Mouse (Mus musculus): ENCODE data around the gene Atg101. TPM values are rescaled to one million over a fixed set of nuclear protein-coding genes. Genes with fewer than 3 reads are reported as not detected.

The Atg101 gene
- polyA plus RNA-seq, 1 experiment from 2014 or later: 87.0 TPM

DNA sequence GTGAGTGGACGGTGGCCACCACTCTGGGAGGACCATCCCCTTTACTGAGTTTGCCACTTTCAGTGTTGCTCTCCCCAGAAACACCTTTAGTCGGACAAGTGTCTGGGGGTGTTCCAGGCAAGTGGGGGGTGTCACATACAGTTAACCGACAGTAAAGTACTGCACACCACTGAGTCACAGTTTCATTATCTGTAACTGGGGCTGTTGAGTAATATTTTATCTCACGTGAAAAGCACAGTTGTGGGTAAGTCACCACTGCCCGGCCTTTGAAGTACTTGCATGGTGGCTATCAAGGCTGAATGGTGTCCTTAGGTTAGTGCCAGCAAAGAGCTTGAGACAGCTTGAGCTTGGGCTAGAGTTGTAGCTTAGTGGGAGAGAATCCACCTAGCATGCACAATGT, 1.6 kb upstream of the Atg101 start:
- no peak overlapping the region for H3K9ac ChIP-seq (replicated peaks; ENCODE audit: low read length)
- H3K27ac ChIP-seq (ENCODE audit: low read length): no peak overlapping the region
- no peaks in the 10 kb centered on the region for H3K9me3 ChIP-seq (ENCODE audit: low read length)
- WGBS: 81% methylated on average over 5 of the region's 5 CpGs
- H3K4me1 ChIP-seq (ENCODE audit: insufficient read depth, low read length): peaks cover 23% of the 10 kb centered on the region
- ATAC-seq (ENCODE audit: low FRiP score, low TSS enrichment): no peak
- no peak overlapping the region for H3K4me2 ChIP-seq (replicated peaks; ENCODE audit: low read depth, low read length)
- H3K27me3 ChIP-seq (ENCODE audit: insufficient read depth, low read length): no peaks in the 10 kb centered on the region
- H3K4me3 ChIP-seq (ENCODE audit: low read length): no peak overlapping the region
- peaks cover 6% of the 10 kb centered on the region for H3K36me3 ChIP-seq (ENCODE audit: insufficient read depth, low read length)

DNA sequence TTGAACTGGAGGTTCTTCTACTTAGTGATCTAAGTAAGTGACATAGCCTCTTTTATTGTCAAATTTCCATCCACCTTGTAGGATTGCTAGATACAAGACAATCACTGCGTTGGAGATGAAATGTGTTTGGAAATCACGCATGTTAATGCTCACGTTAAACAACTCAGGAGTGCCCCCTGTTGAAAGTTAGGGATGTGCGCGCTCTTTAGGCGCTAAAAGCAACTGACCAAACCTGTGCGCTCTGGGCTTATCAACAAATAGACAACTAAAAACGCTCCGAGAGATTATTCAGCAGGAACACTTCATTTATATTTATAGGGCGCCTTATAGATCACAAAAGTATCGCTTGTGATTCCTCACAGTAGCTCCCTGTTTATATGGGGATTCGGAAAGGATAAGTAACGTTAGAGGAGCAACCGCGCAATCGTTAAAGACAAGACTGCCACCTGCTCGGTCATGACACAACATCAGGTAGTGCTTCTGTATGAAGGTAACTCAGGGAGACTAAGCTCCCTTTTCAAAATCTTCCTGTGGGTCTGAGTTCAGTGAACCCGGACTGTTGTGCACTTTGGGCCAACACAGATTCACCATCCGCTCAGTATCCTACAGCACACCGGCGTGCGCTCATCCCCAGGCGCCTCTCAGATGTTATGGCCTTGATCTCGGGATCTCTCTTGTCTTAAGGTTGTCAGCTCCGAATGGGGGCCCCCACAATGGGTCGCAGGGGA, 725 bp upstream of the Atg101 start:
- Histone ChIP-seq H3K9ac (replicated peaks; ENCODE audit: low read length) (peak overlapping the region; percentile 94), H3K27ac (ENCODE audit: low read length) (peak overlapping the region; percentile 59; the same call in 1 of the 2 replicates), H3K4me1 (ENCODE audit: insufficient read depth, low read length) (peaks cover 21% of the 10 kb centered on the region), H3K27me3 (ENCODE audit: insufficient read depth, low read length) (no peaks in the 10 kb centered on the region), H3K36me3 (ENCODE audit: insufficient read depth, low read length) (peaks cover 12% of the 10 kb centered on the region), H3K9me3 (ENCODE audit: low read length) (no peaks in the 10 kb centered on the region), H3K4me2 (replicated peaks; ENCODE audit: low read depth, low read length) (peak overlapping the region; percentile 92), H3K4me3 (ENCODE audit: low read length) (peak overlapping the region; percentile 79)
- ATAC-seq (ENCODE audit: low FRiP score, low TSS enrichment): peak; percentile 28
- under 1% methylated on average over 26 of the region's 26 CpGs for WGBS

DNA sequence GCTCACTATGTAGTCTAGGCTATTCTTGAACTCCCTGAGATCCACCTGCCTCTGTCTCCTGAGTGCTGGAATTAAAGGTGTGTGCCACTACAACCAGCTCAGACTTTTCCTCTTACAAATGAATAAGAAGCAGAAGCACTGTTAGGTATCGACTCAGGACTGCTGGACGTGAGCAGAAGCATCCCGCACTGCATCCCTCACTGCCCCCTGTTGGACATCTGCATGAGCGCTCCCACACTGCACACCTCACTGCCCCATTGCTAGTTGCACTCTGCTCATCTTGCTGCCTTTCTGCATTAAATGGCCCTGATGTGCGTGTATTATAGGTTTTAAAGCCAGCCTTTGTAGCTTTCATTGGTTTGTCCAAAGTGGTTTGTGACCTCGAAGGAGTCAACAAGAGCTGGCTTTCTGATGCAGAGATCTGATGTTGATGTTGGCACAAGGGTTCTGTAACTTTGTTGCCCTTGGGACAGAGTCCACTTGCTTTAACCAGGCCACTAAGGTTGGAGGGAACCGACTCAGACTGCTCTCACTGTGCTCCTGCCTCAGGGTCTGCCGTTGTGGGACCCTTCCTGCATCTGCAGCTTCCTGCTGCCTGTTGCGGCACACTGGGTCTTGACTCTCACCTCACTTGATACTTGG, 2.2 kb downstream of the Atg101 start:
- H3K9me3 ChIP-seq (ENCODE audit: low read length): no peaks in the 10 kb centered on the region
- 72% methylated on average over 9 of the region's 9 CpGs for WGBS
- H3K4me1 ChIP-seq (ENCODE audit: insufficient read depth, low read length): peaks cover 16% of the 10 kb centered on the region
- no peak overlapping the region for H3K27ac ChIP-seq (ENCODE audit: low read length)
- ATAC-seq (ENCODE audit: low FRiP score, low TSS enrichment): no peak
- peaks cover 41% of the 10 kb centered on the region for H3K36me3 ChIP-seq (ENCODE audit: insufficient read depth, low read length)
- H3K4me2 ChIP-seq (replicated peaks; ENCODE audit: low read depth, low read length): no peak overlapping the region
- H3K4me3 ChIP-seq (ENCODE audit: low read length): no peak overlapping the region
- no peak overlapping the region for H3K9ac ChIP-seq (replicated peaks; ENCODE audit: low read length)
- no peaks in the 10 kb centered on the region for H3K27me3 ChIP-seq (ENCODE audit: insufficient read depth, low read length)

DNA sequence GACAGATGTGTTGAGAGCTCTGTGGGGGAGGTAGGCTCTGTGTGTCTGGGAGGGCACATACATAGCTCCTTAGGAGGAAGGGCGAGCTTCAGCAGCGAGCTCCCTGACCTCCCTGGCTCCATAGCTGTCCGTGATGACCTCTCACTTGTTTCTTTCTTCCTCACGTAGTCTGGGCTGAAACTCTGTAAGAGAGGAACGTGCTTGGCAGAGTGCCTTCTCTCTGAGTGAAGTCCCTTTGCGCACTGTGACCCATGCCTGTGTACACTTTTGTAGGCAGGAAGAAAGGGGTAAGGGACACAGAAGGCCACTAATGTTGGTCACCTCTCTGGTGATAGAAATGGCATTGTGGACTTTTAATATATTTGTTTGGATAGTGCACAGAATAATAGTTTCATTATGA, 3.3 kb downstream of the Atg101 start:
- Histone ChIP-seq H3K9me3 (ENCODE audit: low read length) (no peaks in the 10 kb centered on the region), H3K27me3 (ENCODE audit: insufficient read depth, low read length) (no peaks in the 10 kb centered on the region), H3K9ac (replicated peaks; ENCODE audit: low read length) (no peak overlapping the region), H3K4me3 (ENCODE audit: low read length) (no peak overlapping the region), H3K4me2 (replicated peaks; ENCODE audit: low read depth, low read length) (no peak overlapping the region), H3K27ac (ENCODE audit: low read length) (no peak overlapping the region), H3K4me1 (ENCODE audit: insufficient read depth, low read length) (peaks cover 16% of the 10 kb centered on the region), H3K36me3 (ENCODE audit: insufficient read depth, low read length) (peaks cover 48% of the 10 kb centered on the region)
- 82% methylated on average over 6 of the region's 6 CpGs for WGBS
- ATAC-seq (ENCODE audit: low FRiP score, low TSS enrichment): no peak

DNA sequence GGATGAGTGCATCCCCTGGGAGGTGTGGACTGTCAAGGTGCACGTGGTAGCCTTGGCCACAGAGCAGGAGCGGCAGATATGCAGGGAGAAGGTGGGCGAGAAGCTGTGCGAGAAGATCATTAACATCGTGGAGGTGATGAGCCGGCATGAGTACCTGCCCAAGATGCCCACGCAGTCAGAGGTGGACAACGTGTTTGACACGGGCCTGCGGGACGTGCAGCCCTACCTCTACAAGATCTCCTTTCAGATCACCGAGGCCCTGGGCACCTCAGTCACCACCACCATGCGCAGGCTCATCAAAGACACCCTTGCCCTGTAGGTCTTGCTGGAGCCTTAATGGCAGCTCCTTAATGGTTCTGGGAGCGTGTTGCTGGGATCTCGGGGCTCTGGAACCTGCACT, 6.3 kb downstream of the Atg101 start:
- Histone ChIP-seq H3K36me3 (ENCODE audit: insufficient read depth, low read length) (peaks cover 48% of the 10 kb centered on the region), H3K9me3 (ENCODE audit: low read length) (no peaks in the 10 kb centered on the region), H3K4me2 (replicated peaks; ENCODE audit: low read depth, low read length) (no peak overlapping the region), H3K27ac (ENCODE audit: low read length) (no peak overlapping the region), H3K9ac (replicated peaks; ENCODE audit: low read length) (no peak overlapping the region), H3K4me3 (ENCODE audit: low read length) (no peak overlapping the region), H3K27me3 (ENCODE audit: insufficient read depth, low read length) (no peaks in the 10 kb centered on the region), H3K4me1 (ENCODE audit: insufficient read depth, low read length) (peaks cover 29% of the 10 kb centered on the region)
- no peak for ATAC-seq (ENCODE audit: low FRiP score, low TSS enrichment)
- WGBS: 92% methylated on average over 15 of the region's 15 CpGs

DNA sequence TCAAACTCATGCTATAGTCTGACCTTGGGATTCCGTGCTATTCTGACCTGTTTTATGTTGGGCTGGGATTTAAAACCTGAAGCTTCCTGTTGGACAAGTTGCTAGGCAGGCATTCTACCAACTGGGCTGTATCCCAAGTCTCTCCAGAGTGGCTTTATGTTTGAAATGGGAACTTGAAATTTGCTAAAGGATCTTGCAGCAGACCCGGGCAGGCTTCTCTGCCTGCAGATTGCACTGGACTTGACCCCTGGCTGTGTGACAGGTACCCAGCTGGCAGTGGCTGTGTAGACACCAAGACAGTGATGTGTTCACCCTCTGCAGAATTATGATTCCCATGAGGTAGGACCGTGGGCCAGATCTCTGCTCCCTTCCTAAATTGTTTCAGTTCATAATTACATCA, 7.9 kb downstream of the Atg101 start:
- Histone ChIP-seq H3K4me2 (replicated peaks; ENCODE audit: low read depth, low read length) (no peak overlapping the region), H3K9ac (replicated peaks; ENCODE audit: low read length) (no peak overlapping the region), H3K36me3 (ENCODE audit: insufficient read depth, low read length) (peaks cover 48% of the 10 kb centered on the region), H3K4me1 (ENCODE audit: insufficient read depth, low read length) (peaks cover 28% of the 10 kb centered on the region), H3K4me3 (ENCODE audit: low read length) (no peak overlapping the region), H3K9me3 (ENCODE audit: low read length) (no peaks in the 10 kb centered on the region), H3K27me3 (ENCODE audit: insufficient read depth, low read length) (no peaks in the 10 kb centered on the region), H3K27ac (ENCODE audit: low read length) (no peak overlapping the region)
- 78% methylated on average over 3 of the region's 3 CpGs for WGBS
- ATAC-seq (ENCODE audit: low FRiP score, low TSS enrichment): no peak

DNA sequence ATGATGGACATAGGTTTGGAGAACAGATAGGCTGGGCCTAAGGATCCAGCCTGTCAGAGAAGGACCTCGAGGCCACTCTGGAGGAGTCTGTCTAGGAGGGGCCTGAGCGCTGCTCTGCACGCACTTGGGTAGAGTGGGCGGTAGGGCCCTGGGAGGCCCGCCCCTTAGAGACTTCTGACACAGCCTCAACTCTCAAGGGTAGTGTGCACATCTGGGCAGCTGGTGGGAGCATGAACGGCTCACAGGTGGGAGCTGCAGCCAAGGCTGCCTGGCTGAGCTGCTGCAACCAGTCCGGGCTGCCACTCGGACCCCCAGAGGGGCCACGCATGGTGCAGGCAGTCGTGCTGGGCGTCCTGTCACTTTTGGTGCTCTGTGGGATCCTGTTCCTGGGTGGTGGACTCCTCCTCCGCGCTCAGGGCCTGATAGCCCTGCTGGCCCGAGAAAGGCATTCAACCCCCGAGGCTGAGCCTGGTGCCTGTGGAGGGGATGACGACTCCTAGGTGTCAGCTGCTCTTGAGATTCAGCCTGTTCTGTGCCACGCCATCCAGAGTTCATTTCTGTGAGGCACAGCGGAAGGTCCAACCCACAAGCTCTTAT, 9.1 kb downstream of the Atg101 start, which contains the start of gene 6030408B16Rik:
6030408B16Rik (plus strand) TSS at position 188 of the 597 bp plus-strand sequence.
- no peaks in the 10 kb centered on the region for H3K27me3 ChIP-seq (ENCODE audit: insufficient read depth, low read length)
- 28% methylated on average over 18 of the region's 18 CpGs for WGBS
- peaks cover 32% of the 10 kb centered on the region for H3K4me1 ChIP-seq (ENCODE audit: insufficient read depth, low read length)
- peak within 1 kb of the TSS; percentile 91 for H3K27ac ChIP-seq (ENCODE audit: low read length)
- ATAC-seq (ENCODE audit: low FRiP score, low TSS enrichment): peak; percentile 66
- no peaks in the 10 kb centered on the region for H3K9me3 ChIP-seq (ENCODE audit: low read length)
- H3K4me2 ChIP-seq (replicated peaks; ENCODE audit: low read depth, low read length): peak within 1 kb of the TSS; percentile 55
- peaks cover 41% of the 10 kb centered on the region for H3K36me3 ChIP-seq (ENCODE audit: insufficient read depth, low read length)
- H3K4me3 ChIP-seq (ENCODE audit: low read length): peak within 1 kb of the TSS; percentile 40
- H3K9ac ChIP-seq (replicated peaks; ENCODE audit: low read length): peak within 1 kb of the TSS; percentile 69

DNA sequence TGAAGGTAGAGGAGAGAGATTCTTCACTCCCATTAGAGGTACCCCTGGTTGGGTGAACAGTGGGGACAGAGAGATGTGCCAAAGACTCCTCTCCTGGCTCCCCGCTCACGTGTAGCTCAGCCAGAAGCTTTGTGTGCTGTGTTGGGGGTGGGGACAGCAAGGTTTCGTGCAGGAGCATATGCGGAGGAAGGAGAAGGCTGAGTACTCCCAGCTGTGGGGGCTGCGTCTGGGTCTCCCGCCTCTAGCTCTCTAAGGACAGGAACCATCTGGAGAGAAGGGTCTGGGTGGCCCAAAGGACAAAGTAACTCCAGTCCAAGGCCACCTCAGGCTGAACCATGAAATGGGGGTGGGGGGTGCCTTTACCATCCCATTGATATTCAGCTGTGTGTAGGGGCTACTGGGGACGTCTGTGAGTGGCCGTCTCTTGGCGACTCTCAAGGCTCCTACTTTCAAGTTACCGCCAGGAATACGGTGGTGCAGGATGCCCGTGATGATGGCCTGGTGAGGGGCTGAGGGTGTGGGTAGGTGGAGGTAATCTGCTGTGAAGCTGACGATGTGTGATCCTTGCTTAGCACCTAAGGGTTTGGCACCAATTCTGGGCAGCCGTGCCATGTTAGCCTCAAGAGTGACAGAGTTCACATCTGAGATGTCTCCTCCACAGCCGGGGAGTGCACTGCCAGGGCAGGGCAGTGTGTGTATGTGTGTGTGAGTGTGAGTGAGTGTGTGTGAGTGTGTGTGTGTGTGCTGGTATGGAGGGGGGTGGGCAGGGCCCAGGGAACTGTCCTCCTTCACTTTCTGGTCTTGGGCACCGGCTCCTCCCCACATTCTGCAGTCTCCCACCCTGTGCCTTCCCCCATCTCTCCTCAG, 10.2 kb downstream of the Atg101 start:
- Histone ChIP-seq H3K27me3 (ENCODE audit: insufficient read depth, low read length) (no peaks in the 10 kb centered on the region), H3K4me3 (ENCODE audit: low read length) (peak overlapping the region; percentile 40), H3K4me1 (ENCODE audit: insufficient read depth, low read length) (peaks cover 38% of the 10 kb centered on the region), H3K27ac (ENCODE audit: low read length) (peak overlapping the region; percentile 91), H3K36me3 (ENCODE audit: insufficient read depth, low read length) (peaks cover 29% of the 10 kb centered on the region), H3K9ac (replicated peaks; ENCODE audit: low read length) (peak overlapping the region; percentile 69), H3K9me3 (ENCODE audit: low read length) (no peaks in the 10 kb centered on the region), H3K4me2 (replicated peaks; ENCODE audit: low read depth, low read length) (peak overlapping the region; percentile 55)
- WGBS: 21% methylated on average over 16 of the region's 16 CpGs
- ATAC-seq (ENCODE audit: low FRiP score, low TSS enrichment): peak; percentile 86

DNA sequence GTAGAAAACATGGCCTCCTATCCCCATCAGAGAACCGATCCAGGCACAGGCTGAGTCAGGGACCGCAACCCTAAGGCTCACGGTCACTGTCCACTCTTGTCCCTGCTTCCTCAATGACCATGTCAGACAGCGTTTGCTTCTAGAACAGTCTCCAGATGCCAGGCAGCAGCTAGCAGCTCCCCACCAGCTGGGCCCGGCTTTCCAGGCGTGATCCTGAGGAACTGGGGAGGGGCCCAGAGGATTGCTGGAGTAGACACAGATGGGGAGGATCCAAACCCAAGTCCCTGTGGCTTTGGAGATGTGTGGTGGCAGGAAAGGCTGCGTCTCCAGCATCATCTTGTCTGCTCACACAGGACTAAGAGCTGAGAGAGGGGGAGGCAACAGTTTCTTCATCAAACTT, 11.0 kb downstream of the Atg101 start:
- ATAC-seq (ENCODE audit: low FRiP score, low TSS enrichment): 0 out of 2 replicates have a peak, but pooled peaks have one; percentile 5
- 53% methylated on average over 7 of the region's 7 CpGs for WGBS
- peak overlapping the region; percentile 40 for H3K4me3 ChIP-seq (ENCODE audit: low read length)
- no peaks in the 10 kb centered on the region for H3K27me3 ChIP-seq (ENCODE audit: insufficient read depth, low read length)
- H3K4me1 ChIP-seq (ENCODE audit: insufficient read depth, low read length): peaks cover 38% of the 10 kb centered on the region
- peak overlapping the region; percentile 91 for H3K27ac ChIP-seq (ENCODE audit: low read length)
- H3K9me3 ChIP-seq (ENCODE audit: low read length): no peaks in the 10 kb centered on the region
- H3K9ac ChIP-seq (replicated peaks; ENCODE audit: low read length): peak overlapping the region; percentile 69; the same call in 1 of the 2 replicates
- peak overlapping the region; percentile 55 for H3K4me2 ChIP-seq (replicated peaks; ENCODE audit: low read depth, low read length)
- H3K36me3 ChIP-seq (ENCODE audit: insufficient read depth, low read length): peaks cover 21% of the 10 kb centered on the region
